ENCODE assay signal across 8 mouse cellular contexts in genomic region chr11:84661981-84662380, GRCm38 (mm10).
A peak's percentile ranks its signal among the peaks of the same experiment; 100 is the strongest.
DNase-seq lines count a peak whose midpoint lies in the region; ATAC-seq and TF ChIP-seq lines count a peak whose summit lies in the region.

No protein-coding gene starts in this region.

- H3K4me2 ChIP-seq in forebrain, embryonic 14.5 days (ENCODE audit: low read length) = no peak overlapping the region
- H3K4me2 ChIP-seq in forebrain, postnatal 0 days (ENCODE audit: low read depth) = no peak overlapping the region
- H3K4me2 ChIP-seq in forebrain, embryonic 12.5 days = no peak overlapping the region

- peak; percentile 19 for DNase-seq in forebrain, embryonic 14.5 days (ENCODE audit: low spot score)
- no peak for DNase-seq in forebrain, postnatal 0 days
- DNase-seq in thymus, adult 2 months = peak; percentile 11
- DNase-seq in thymus, adult 18-20 months = no peak
- DNase-seq in kidney, postnatal 10 days = peak; percentile 87
- peak; percentile 70 for DNase-seq in retina, postnatal 1 day
- DNase-seq in left cerebral cortex, postnatal 25 days (ENCODE audit: low spot score in 2 of 2) = no peak

- no peak overlapping the region for H3K9ac ChIP-seq in forebrain, embryonic 14.5 days (ENCODE audit: low read length)
- no peak overlapping the region for H3K9ac ChIP-seq in forebrain, postnatal 0 days
- H3K9ac ChIP-seq in forebrain, embryonic 12.5 days = no peak overlapping the region

- no peaks in the 10 kb centered on the region for H3K4me1 ChIP-seq in forebrain, embryonic 14.5 days (ENCODE audit: control insufficient read depth, insufficient read depth, low read length)
- no peaks in the 10 kb centered on the region for H3K4me1 ChIP-seq in forebrain, postnatal 0 days (ENCODE audit: insufficient read depth)
- no peaks in the 10 kb centered on the region for H3K4me1 ChIP-seq in thymus, adult 2 months (replicated peaks; ENCODE audit: control insufficient read depth, insufficient read depth, low read length)
- H3K4me1 ChIP-seq in forebrain, embryonic 12.5 days = peaks cover 12% of the 10 kb centered on the region

- H3K27ac ChIP-seq in forebrain, embryonic 14.5 days (ENCODE audit: low read depth, low read length) = no peak overlapping the region
- H3K27ac ChIP-seq in forebrain, postnatal 0 days (ENCODE audit: low read depth, low read length) = no peak overlapping the region
- no peak overlapping the region for H3K27ac ChIP-seq in thymus, adult 2 months (ENCODE audit: control insufficient read depth, insufficient read depth, low read length)
- no peak overlapping the region for H3K27ac ChIP-seq in forebrain, embryonic 12.5 days

- ATAC-seq in forebrain, embryonic 14.5 days = no peak
- no peak for ATAC-seq in forebrain, postnatal 0 days
- ATAC-seq in forebrain, embryonic 12.5 days (ENCODE audit: low FRiP score) = no peak

- no peaks in the 10 kb centered on the region for H3K36me3 ChIP-seq in forebrain, embryonic 14.5 days (ENCODE audit: control insufficient read depth, insufficient read depth, low read length)
- no peaks in the 10 kb centered on the region for H3K36me3 ChIP-seq in forebrain, postnatal 0 days (ENCODE audit: insufficient read depth)
- H3K36me3 ChIP-seq in thymus, adult 2 months (ENCODE audit: control insufficient read depth, insufficient read depth, low read length) = no peaks in the 10 kb centered on the region
- no peaks in the 10 kb centered on the region for H3K36me3 ChIP-seq in forebrain, embryonic 12.5 days (replicated peaks)

- H3K27me3 ChIP-seq in forebrain, embryonic 14.5 days (replicated peaks; ENCODE audit: control insufficient read depth, insufficient read depth, low read length) = 0 out of 2 replicates have a peak, but pooled peaks cover 6% of the 10 kb centered on the region
- H3K27me3 ChIP-seq in forebrain, postnatal 0 days (ENCODE audit: insufficient read depth, low read length) = no peaks in the 10 kb centered on the region
- H3K27me3 ChIP-seq in thymus, adult 2 months (ENCODE audit: control insufficient read depth, insufficient read depth, low read length) = no peaks in the 10 kb centered on the region
- peaks cover 45% of the 10 kb centered on the region for H3K27me3 ChIP-seq in forebrain, embryonic 12.5 days

- H3K4me3 ChIP-seq in forebrain, embryonic 14.5 days (ENCODE audit: low read depth, low read length) = no peak overlapping the region
- no peak overlapping the region for H3K4me3 ChIP-seq in forebrain, postnatal 0 days (ENCODE audit: low read depth, low read length)
- no peak overlapping the region for H3K4me3 ChIP-seq in thymus, adult 2 months (ENCODE audit: control insufficient read depth, insufficient read depth, low read length)
- H3K4me3 ChIP-seq in forebrain, embryonic 12.5 days (replicated peaks) = no peak overlapping the region

- no peaks in the 10 kb centered on the region for H3K9me3 ChIP-seq in forebrain, embryonic 14.5 days (replicated peaks; ENCODE audit: control insufficient read depth, low read length)
- H3K9me3 ChIP-seq in forebrain, postnatal 0 days (ENCODE audit: low read length) = no peaks in the 10 kb centered on the region
- H3K9me3 ChIP-seq in forebrain, embryonic 12.5 days = no peaks in the 10 kb centered on the region

- WGBS in forebrain, embryonic 14.5 days = 16% methylated on average over 7 of the region's 7 CpGs
- 19% methylated on average over 7 of the region's 7 CpGs for WGBS in forebrain, postnatal 0 days
- 16% methylated on average over 7 of the region's 7 CpGs for WGBS in thymus, adult 2 months
- 13% methylated on average over 7 of the region's 7 CpGs for WGBS in forebrain, embryonic 12.5 days

- intact Hi-C loops in left cerebral cortex, postnatal 25 days (cut with DNase I) = no loop called here

- no peak for TF ChIP-seq POLR2A in thymus, adult 2 months (IDR thresholded peaks at IDR 0.05; ENCODE audit: control insufficient read depth, extremely low read depth, insufficient read depth, low read length, poor library complexity)

- TF ChIP-seq CTCF in forebrain, postnatal 0 days (IDR thresholded peaks at IDR 0.05; ENCODE audit: low read depth) = no peak
- TF ChIP-seq CTCF in thymus, adult 2 months (IDR thresholded peaks at IDR 0.05; ENCODE audit: borderline replicate concordance, control insufficient read depth, extremely low read depth, insufficient read depth, low read length, poor library complexity) = no peak

Comparison
In these comparisons a context has a peak if more than half of its experiments do, and no peak if none do; other contexts are left out.
1. DNase-seq: peak in forebrain, embryonic 14.5 days (single experiment), thymus, adult 2 months (single experiment), kidney, postnatal 10 days (single experiment) and retina, postnatal 1 day (single experiment); none in forebrain, postnatal 0 days (single experiment), thymus, adult 18-20 months (0 of 2) and left cerebral cortex, postnatal 25 days (0 of 2).